Mouse (Mus musculus): ENCODE measurements around the gene Cth. TPM values are rescaled to one million over a fixed set of nuclear protein-coding genes. Genes with fewer than 3 reads are reported as not detected.

Cth gene
- polyA plus RNA-seq, 1 experiment from 2014 or later, result 7.3 TPM

GRCm38 (mm10) chr3:157901721-157902120 is 23.2 kb downstream of the Cth start:
- no peak for ATAC-seq

GRCm38 (mm10) chr3:157899986-157900385 is 24.9 kb downstream of the Cth start:
- no peak for ATAC-seq
- Histone ChIP-seq H3K4me3 (no peak overlapping the region), H3K36me3 (ENCODE audit: poor library complexity, severe bottlenecking) (no peaks in the 10 kb centered on the region), H3K27ac (no peak overlapping the region), H3K9ac (no peak overlapping the region), H3K4me2 (no peak overlapping the region), H3K9me3 (replicated peaks) (no peaks in the 10 kb centered on the region), H3K4me1 (no peaks in the 10 kb centered on the region), H3K27me3 (no peaks in the 10 kb centered on the region)
- 92% methylated on average over 1 of the region's 1 CpGs for WGBS

More at GRCm38 (mm10) chr3:157901721-157902120, 23.2 kb downstream of the Cth start:
- Histone ChIP-seq H3K27me3 (no peaks in the 10 kb centered on the region), H3K36me3 (ENCODE audit: poor library complexity, severe bottlenecking) (no peaks in the 10 kb centered on the region), H3K9me3 (replicated peaks) (no peaks in the 10 kb centered on the region), H3K4me1 (no peaks in the 10 kb centered on the region), H3K4me2 (no peak overlapping the region), H3K27ac (no peak overlapping the region), H3K4me3 (no peak overlapping the region), H3K9ac (no peak overlapping the region)
- 89% methylated on average over 5 of the region's 5 CpGs for WGBS

GRCm38 (mm10) chr3:157897645-157898044 is 27.2 kb downstream of the Cth start:
- no peaks in the 10 kb centered on the region for H3K36me3 ChIP-seq (ENCODE audit: poor library complexity, severe bottlenecking)
- no peak overlapping the region for H3K4me2 ChIP-seq
- no peak overlapping the region for H3K4me3 ChIP-seq
- H3K9ac ChIP-seq, result no peak overlapping the region
- no peak overlapping the region for H3K27ac ChIP-seq
- ATAC-seq, result no peak
- no peaks in the 10 kb centered on the region for H3K9me3 ChIP-seq (replicated peaks)
- H3K4me1 ChIP-seq, result no peaks in the 10 kb centered on the region
- 85% methylated on average over 3 of the region's 3 CpGs for WGBS
- H3K27me3 ChIP-seq, result no peaks in the 10 kb centered on the region

- ATAC-seq, result no peak
- Histone ChIP-seq H3K9ac (no peak overlapping the region), H3K36me3 (ENCODE audit: poor library complexity, severe bottlenecking) (no peaks in the 10 kb centered on the region), H3K9me3 (replicated peaks) (no peaks in the 10 kb centered on the region), H3K27ac (no peak overlapping the region), H3K4me3 (no peak overlapping the region), H3K4me2 (no peak overlapping the region), H3K4me1 (no peaks in the 10 kb centered on the region), H3K27me3 (no peaks in the 10 kb centered on the region)
These were observed 33.1 kb downstream of the Cth start for GRCm38 (mm10) chr3:157891819-157892218.

- Histone ChIP-seq H3K27me3 (no peaks in the 10 kb centered on the region), H3K36me3 (ENCODE audit: poor library complexity, severe bottlenecking) (no peaks in the 10 kb centered on the region), H3K4me2 (no peak overlapping the region), H3K4me3 (no peak overlapping the region), H3K4me1 (no peaks in the 10 kb centered on the region), H3K9ac (no peak overlapping the region), H3K27ac (no peak overlapping the region), H3K9me3 (replicated peaks) (no peaks in the 10 kb centered on the region)
- ATAC-seq, result no peak
- WGBS, result 93% methylated on average over 6 of the region's 6 CpGs
These were observed 40.7 kb downstream of the Cth start for GRCm38 (mm10) chr3:157884081-157884643.

GRCm38 (mm10) chr3:157883085-157883484 is 41.8 kb downstream of the Cth start:
- Histone ChIP-seq H3K27me3 (no peaks in the 10 kb centered on the region), H3K36me3 (ENCODE audit: poor library complexity, severe bottlenecking) (no peaks in the 10 kb centered on the region), H3K4me1 (no peaks in the 10 kb centered on the region), H3K4me3 (no peak overlapping the region), H3K9ac (no peak overlapping the region), H3K4me2 (no peak overlapping the region), H3K27ac (no peak overlapping the region), H3K9me3 (replicated peaks) (no peaks in the 10 kb centered on the region)
- WGBS, result 74% methylated on average over 4 of the region's 4 CpGs
- ATAC-seq, result no peak

GRCm38 (mm10) chr3:157881992-157882391 is 42.9 kb downstream of the Cth start:
- H3K4me1 ChIP-seq, result no peaks in the 10 kb centered on the region
- H3K9ac ChIP-seq, result no peak overlapping the region
- no peak overlapping the region for H3K4me2 ChIP-seq
- ATAC-seq, result no peak
- H3K27me3 ChIP-seq, result no peaks in the 10 kb centered on the region
- H3K36me3 ChIP-seq (ENCODE audit: poor library complexity, severe bottlenecking), result no peaks in the 10 kb centered on the region
- H3K4me3 ChIP-seq, result no peak overlapping the region
- H3K9me3 ChIP-seq (replicated peaks), result no peaks in the 10 kb centered on the region
- 89% methylated on average over 3 of the region's 3 CpGs for WGBS
- no peak overlapping the region for H3K27ac ChIP-seq

GRCm38 (mm10) chr3:157880983-157881382 is 43.9 kb downstream of the Cth start:
- no peak overlapping the region for H3K27ac ChIP-seq
- ATAC-seq, result no peak
- WGBS, result 95% methylated on average over 3 of the region's 3 CpGs
- H3K9me3 ChIP-seq (replicated peaks), result no peaks in the 10 kb centered on the region
- no peak overlapping the region for H3K4me2 ChIP-seq
- H3K36me3 ChIP-seq (ENCODE audit: poor library complexity, severe bottlenecking), result no peaks in the 10 kb centered on the region
- no peak overlapping the region for H3K4me3 ChIP-seq
- no peaks in the 10 kb centered on the region for H3K27me3 ChIP-seq
- no peaks in the 10 kb centered on the region for H3K4me1 ChIP-seq
- H3K9ac ChIP-seq, result no peak overlapping the region

GRCm38 (mm10) chr3:157877847-157878246 is 47.0 kb downstream of the Cth start:
- no peak overlapping the region for H3K27ac ChIP-seq
- no peak overlapping the region for H3K4me2 ChIP-seq
- no peak overlapping the region for H3K9ac ChIP-seq
- H3K36me3 ChIP-seq (ENCODE audit: poor library complexity, severe bottlenecking), result no peaks in the 10 kb centered on the region
- H3K27me3 ChIP-seq, result no peaks in the 10 kb centered on the region
- no peaks in the 10 kb centered on the region for H3K4me1 ChIP-seq
- no peak overlapping the region for H3K4me3 ChIP-seq
- no peak for ATAC-seq
- H3K9me3 ChIP-seq (replicated peaks), result no peaks in the 10 kb centered on the region

GRCm38 (mm10) chr3:157876439-157877156 is 48.3 kb downstream of the Cth start:
- no peaks in the 10 kb centered on the region for H3K4me1 ChIP-seq
- no peaks in the 10 kb centered on the region for H3K36me3 ChIP-seq (ENCODE audit: poor library complexity, severe bottlenecking)
- WGBS, result 57% methylated on average over 11 of the region's 11 CpGs
- no peaks in the 10 kb centered on the region for H3K27me3 ChIP-seq
- no peaks in the 10 kb centered on the region for H3K9me3 ChIP-seq (replicated peaks)
- no peak overlapping the region for H3K27ac ChIP-seq
- no peak overlapping the region for H3K4me2 ChIP-seq
- ATAC-seq, result peak; percentile 84; the same call in 1 of the 2 replicates
- no peak overlapping the region for H3K4me3 ChIP-seq
- H3K9ac ChIP-seq, result no peak overlapping the region

- no peak overlapping the region for H3K27ac ChIP-seq
- no peak overlapping the region for H3K9ac ChIP-seq
- 89% methylated on average over 4 of the region's 4 CpGs for WGBS
These were observed 52.0 kb downstream of the Cth start for GRCm38 (mm10) chr3:157872897-157873296.

GRCm38 (mm10) chr3:157867836-157868235 is 57.0 kb downstream of the Cth start:
- Histone ChIP-seq H3K4me3 (no peak overlapping the region), H3K4me1 (0 out of 2 replicates have a peak, but pooled peaks cover 3% of the 10 kb centered on the region), H3K9me3 (replicated peaks) (no peaks in the 10 kb centered on the region), H3K27ac (no peak overlapping the region), H3K36me3 (ENCODE audit: poor library complexity, severe bottlenecking) (no peaks in the 10 kb centered on the region), H3K4me2 (no peak overlapping the region), H3K9ac (no peak overlapping the region), H3K27me3 (no peaks in the 10 kb centered on the region)
- ATAC-seq, result no peak
- 91% methylated on average over 2 of the region's 2 CpGs for WGBS

More at GRCm38 (mm10) chr3:157872897-157873296, 52.0 kb downstream of the Cth start:
- no peak overlapping the region for H3K4me3 ChIP-seq
- H3K4me1 ChIP-seq, result no peaks in the 10 kb centered on the region
- no peaks in the 10 kb centered on the region for H3K27me3 ChIP-seq
- no peak overlapping the region for H3K4me2 ChIP-seq
- no peaks in the 10 kb centered on the region for H3K36me3 ChIP-seq (ENCODE audit: poor library complexity, severe bottlenecking)
- no peaks in the 10 kb centered on the region for H3K9me3 ChIP-seq (replicated peaks)
- no peak for ATAC-seq

GRCm38 (mm10) chr3:157866251-157866650 is 58.6 kb downstream of the Cth start:
- WGBS, result 54% methylated on average over 4 of the region's 4 CpGs
- Histone ChIP-seq H3K9me3 (replicated peaks) (no peaks in the 10 kb centered on the region), H3K27me3 (no peaks in the 10 kb centered on the region), H3K27ac (no peak overlapping the region), H3K4me1 (0 out of 2 replicates have a peak, but pooled peaks cover 3% of the 10 kb centered on the region), H3K4me3 (no peak overlapping the region), H3K4me2 (no peak overlapping the region), H3K36me3 (ENCODE audit: poor library complexity, severe bottlenecking) (no peaks in the 10 kb centered on the region), H3K9ac (no peak overlapping the region)
- no peak for ATAC-seq
